Comparison of ENCODE assay signal across 9 mouse cellular contexts in the genomic region with DNA sequence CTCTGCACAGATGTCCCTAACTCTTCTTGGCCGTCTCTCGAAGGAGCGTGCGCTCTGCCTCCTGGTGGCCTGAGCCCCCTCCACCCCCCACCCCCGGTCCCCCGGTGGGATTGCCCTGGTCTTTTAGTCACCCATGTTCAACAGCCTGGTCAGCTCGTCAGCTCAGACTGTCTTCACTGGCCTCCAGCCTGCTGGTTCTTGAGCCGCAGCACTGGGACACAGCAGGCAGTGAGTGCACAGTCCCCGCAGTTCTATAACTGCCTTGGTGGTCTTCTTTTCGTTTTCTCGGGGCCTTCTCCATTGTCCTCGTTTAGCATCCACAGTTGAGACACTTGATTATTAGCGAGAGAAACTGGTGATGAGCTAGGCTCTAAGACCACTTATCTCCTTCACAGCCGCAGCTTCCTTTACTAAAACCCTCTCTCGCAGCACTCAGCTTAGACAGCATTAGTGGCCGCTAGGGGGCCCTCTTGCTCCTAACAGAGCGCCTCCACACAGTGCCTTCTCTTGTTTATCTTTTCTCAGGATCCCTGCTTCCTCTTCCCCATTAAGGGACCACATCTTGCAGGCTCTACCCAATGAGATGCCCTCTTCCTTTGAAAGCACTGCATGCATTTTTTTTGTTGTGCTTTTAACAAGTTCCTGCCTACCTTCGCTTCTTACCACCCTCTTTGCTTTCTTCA. TPM values are rescaled to one million over a fixed set of nuclear protein-coding genes. Genes with fewer than 3 reads are reported as not detected.
DNase-seq lines count a peak whose midpoint lies in the region; ATAC-seq and TF ChIP-seq lines count a peak whose summit lies in the region.
"Had no signal": no experiment of that assay in that cellular context is flagged by ENCODE, and none has a peak within 500 bp of the region (broad histone marks: within the 10 kb centered on the region; RNA-seq: fewer than 3 reads in every experiment).

No protein-coding gene starts in this region.

- no peaks in the 10 kb centered on the region for H3K36me3 ChIP-seq in hindbrain, embryonic 16.5 days (ENCODE audit: control insufficient read depth, insufficient read depth, low read length)

- H3K27me3 ChIP-seq in hindbrain, embryonic 16.5 days (replicated peaks; ENCODE audit: control insufficient read depth, insufficient read depth, low read length), result no peaks in the 10 kb centered on the region

- H3K4me1 ChIP-seq in hindbrain, embryonic 16.5 days (ENCODE audit: control insufficient read depth, insufficient read depth, low read depth, low read length), result peaks cover 11% of the 10 kb centered on the region

- H3K4me2 ChIP-seq in hindbrain, embryonic 16.5 days (ENCODE audit: low read length), result peak overlapping the region; percentile 18; the same call in 1 of the 2 replicates

- no peak overlapping the region for H3K4me3 ChIP-seq in gastrocnemius, adult 2 months
- H3K4me3 ChIP-seq in hindbrain, embryonic 16.5 days (ENCODE audit: low read length), result no peak overlapping the region
- H3K4me3 ChIP-seq: megakaryocyte, embryonic 14.5 days had no signal

- no peak overlapping the region for H3K27ac ChIP-seq in gastrocnemius, adult 2 months
- no peak overlapping the region for H3K27ac ChIP-seq in hindbrain, embryonic 16.5 days (ENCODE audit: low read depth, low read length)

- H3K9ac ChIP-seq in hindbrain, embryonic 16.5 days (ENCODE audit: low read depth, low read length), result no peak overlapping the region

- H3K9me3 ChIP-seq in hindbrain, embryonic 16.5 days (ENCODE audit: control insufficient read depth, low read length), result no peaks in the 10 kb centered on the region
- H3K9me3 ChIP-seq: megakaryocyte, embryonic 14.5 days had no signal

- intact Hi-C loops in gastrocnemius, adult 2 months (cut with DNase I), result loop anchor here (10.0 kb wide), 1 partner anchor 162 kb away; no protein-coding TSS in a partner anchor
- intact Hi-C loops in left cerebral cortex, postnatal 10 days (cut with DNase I), result loop anchor here (5.0 kb wide), 1 partner anchor 49 kb away; no protein-coding TSS in a partner anchor

- DNase-seq in T-cell, adult 2 months (ENCODE audit: low spot score), result peak; percentile 40
- DNase-seq in cerebellum, postnatal 14 days, result peak; percentile 87 to 94
- DNase-seq in gastrocnemius, adult 2 months, result peak; percentile 86
- DNase-seq in left cerebral cortex, postnatal 10 days (ENCODE audit: extremely low spot score in 1 of 2, low spot score in 2 of 2), result peak; percentile 56 to 90
- peak; percentile 80 for DNase-seq in mesoderm, embryonic 11.5 days (ENCODE audit: low read depth, low spot score)
- peak; percentile 39 to 45 for DNase-seq in right cerebral cortex, postnatal 36 days (ENCODE audit: low spot score in 2 of 2)

- TF ChIP-seq CTCF in gastrocnemius, adult 2 months (IDR thresholded peaks at IDR 0.05), result peak; percentile 75

- 26% methylated on average over 18 of the region's 18 CpGs for WGBS in hindbrain, embryonic 16.5 days

- peak; percentile 85 for ATAC-seq in hindbrain, embryonic 16.5 days
- ATAC-seq in erythroid progenitor cell, adult 5-6 weeks (replicated peaks; ENCODE audit: low FRiP score, poor library complexity, severe bottlenecking), result no peak

RNA-seq across cellular contexts. Expression of gene Tsc22d1, which starts 52.0 kb away (rescaled TPM):
- 100 to 1,000 TPM; 131 to 151 TPM for total RNA-seq in gastrocnemius, adult 2 months (2021)
- polyA plus RNA-seq in hindbrain, embryonic 16.5 days (2015; fragmentation: Nextera tagmentation; extraction: Ambion mirVana), result 777 and 791 TPM in 2 replicates
- 100 to 1,000 TPM; 541 to 586 TPM for total RNA-seq in left cerebral cortex, postnatal 10 days (2021)
- 51.1 and 58.7 TPM in 2 replicates for total RNA-seq in erythroid progenitor cell, adult 5-6 weeks (2015; ENCODE audit: low replicate concordance)
- 20.2 and 41.1 TPM in 2 replicates for total RNA-seq in erythroid progenitor cell, adult 5-6 weeks (2017; ENCODE audit: low replicate concordance)

Comparison
In these comparisons a context has a peak if more than half of its experiments do, and no peak if none do; other contexts are left out.
1. DNase-seq: peak in every context shown above with its lines; median percentile 90 in cerebellum, postnatal 14 days; 86 in gastrocnemius, adult 2 months; 80 in mesoderm, embryonic 11.5 days; 73 in left cerebral cortex, postnatal 10 days; 42 in right cerebral cortex, postnatal 36 days; 40 in T-cell, adult 2 months.